Mouse (Mus musculus) cerebellum, adult 2 months (tissue): ENCODE results near the gene Rnf6.

Experiments
- CTCF ChIP-seq: fragments of 200-500 bp; IDR thresholded peaks from 2 replicates; pipeline ENCODE4 v1.5.1; 2011; ENCODE audit warnings: low read depth, mild to moderate bottlenecking, control low read depth, low read length, moderate library complexity, borderline replicate concordance; ENCODE audit not compliant: insufficient read depth
- POLR2A ChIP-seq: fragments of 200-500 bp; IDR thresholded peaks from 2 replicates; pipeline ENCODE4 v1.6.1; 2011; ENCODE audit warnings: low read length, control low read depth, borderline replicate concordance; ENCODE audit not compliant: insufficient read depth

DNA sequence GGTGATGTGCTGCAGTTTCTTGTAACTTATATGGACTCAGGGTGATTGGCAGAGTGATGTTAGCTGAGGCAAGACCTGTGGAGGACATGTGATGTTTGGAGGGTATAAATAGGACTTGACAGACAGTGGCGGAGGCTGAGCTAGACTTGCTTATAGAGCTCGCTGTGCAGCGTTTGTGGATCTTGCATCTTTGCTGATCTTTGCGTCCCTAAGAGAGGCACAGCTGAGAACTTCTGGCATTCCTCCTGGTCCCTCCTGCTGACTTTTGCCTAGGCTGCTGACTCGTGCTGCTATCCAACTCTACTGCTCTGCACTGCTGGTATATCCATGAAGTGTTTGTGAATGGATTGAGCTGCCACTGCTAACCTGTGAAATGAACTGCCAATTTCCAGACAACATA lies 32.3 kb upstream of the Rnf6 start:
- TF ChIP-seq CTCF (no peak), POLR2A (no peak)
